ENCODE assay signal across 23 mouse cellular contexts in genomic region chr15:31511406-31511771, GRCm38 (mm10). TPM values are rescaled to one million over a fixed set of nuclear protein-coding genes. Genes with fewer than 3 reads are reported as not detected.
DNase-seq lines count a peak whose midpoint lies in the region; ATAC-seq lines count a peak whose summit lies in the region.
"Had no signal": no experiment of that assay in that cellular context is flagged by ENCODE, and none has a peak within 500 bp of the region (broad histone marks: within the 10 kb centered on the region; RNA-seq: fewer than 3 reads in every experiment).

No protein-coding gene starts in this region.

- no peaks in the 10 kb centered on the region for H3K9me3 ChIP-seq in hindbrain, embryonic 13.5 days
- H3K9me3 ChIP-seq in hindbrain, embryonic 12.5 days (replicated peaks) = no peaks in the 10 kb centered on the region
- H3K9me3 ChIP-seq in midbrain, embryonic 13.5 days = no peaks in the 10 kb centered on the region
- H3K9me3 ChIP-seq in midbrain, embryonic 10.5 days (replicated peaks) = no peaks in the 10 kb centered on the region
- H3K9me3 ChIP-seq in liver, embryonic 12.5 days (replicated peaks) = no peaks in the 10 kb centered on the region
- H3K9me3 ChIP-seq: heart, embryonic 10.5 days; lung, embryonic 15.5 days; neural tube, embryonic 15.5 days had no signal

- no peaks in the 10 kb centered on the region for H3K27me3 ChIP-seq in hindbrain, embryonic 13.5 days
- H3K27me3 ChIP-seq in hindbrain, embryonic 12.5 days = no peaks in the 10 kb centered on the region
- H3K27me3 ChIP-seq in midbrain, embryonic 13.5 days = no peaks in the 10 kb centered on the region
- H3K27me3 ChIP-seq in midbrain, embryonic 10.5 days (ENCODE audit: low read depth, poor library complexity, severe bottlenecking) = no peaks in the 10 kb centered on the region
- H3K27me3 ChIP-seq in liver, embryonic 12.5 days (replicated peaks) = no peaks in the 10 kb centered on the region
- H3K27me3 ChIP-seq: lung, embryonic 15.5 days; neural tube, embryonic 15.5 days had no signal

- no peak overlapping the region for H3K9ac ChIP-seq in hindbrain, embryonic 13.5 days
- H3K9ac ChIP-seq in hindbrain, embryonic 12.5 days = no peak overlapping the region
- no peak overlapping the region for H3K9ac ChIP-seq in midbrain, embryonic 13.5 days (replicated peaks)
- 0 out of 2 replicates have a peak overlapping the region, but pooled peaks have one; percentile 22 for H3K9ac ChIP-seq in liver, embryonic 12.5 days
- H3K9ac ChIP-seq: forebrain, postnatal 0 days; lung, embryonic 15.5 days; neural tube, embryonic 15.5 days had no signal

- H3K4me2 ChIP-seq in hindbrain, embryonic 13.5 days = no peak overlapping the region
- H3K4me2 ChIP-seq in hindbrain, embryonic 12.5 days (replicated peaks) = no peak overlapping the region
- no peak overlapping the region for H3K4me2 ChIP-seq in midbrain, embryonic 13.5 days (replicated peaks)
- H3K4me2 ChIP-seq in liver, embryonic 12.5 days = peak overlapping the region; percentile 14; the same call in 1 of the 2 replicates
- H3K4me2 ChIP-seq: lung, embryonic 15.5 days; neural tube, embryonic 15.5 days had no signal

- H3K36me3 ChIP-seq in hindbrain, embryonic 13.5 days = no peaks in the 10 kb centered on the region
- H3K36me3 ChIP-seq in hindbrain, embryonic 12.5 days = no peaks in the 10 kb centered on the region
- no peaks in the 10 kb centered on the region for H3K36me3 ChIP-seq in midbrain, embryonic 13.5 days
- H3K36me3 ChIP-seq in midbrain, embryonic 10.5 days = no peaks in the 10 kb centered on the region
- no peaks in the 10 kb centered on the region for H3K36me3 ChIP-seq in liver, embryonic 12.5 days
- H3K36me3 ChIP-seq: heart, embryonic 10.5 days; lung, embryonic 15.5 days; neural tube, embryonic 15.5 days had no signal

- H3K4me3 ChIP-seq in hindbrain, embryonic 13.5 days = no peak overlapping the region
- H3K4me3 ChIP-seq in hindbrain, embryonic 12.5 days = no peak overlapping the region
- no peak overlapping the region for H3K4me3 ChIP-seq in midbrain, embryonic 13.5 days (replicated peaks)
- H3K4me3 ChIP-seq in midbrain, embryonic 10.5 days = no peak overlapping the region
- no peak overlapping the region for H3K4me3 ChIP-seq in liver, embryonic 12.5 days
- H3K4me3 ChIP-seq: heart, embryonic 10.5 days; left cerebral cortex, adult 2 months; lung, embryonic 15.5 days; neural tube, embryonic 15.5 days had no signal

- DNase-seq in midbrain, embryonic 10.5 days (ENCODE audit: low spot score) = no peak
- DNase-seq in thymus, adult 18-20 months = no peak
- DNase-seq in thymus, postnatal 4 days = no peak
- DNase-seq: adrenal gland, postnatal 25 days; cerebellum, adult 8-10 months; forebrain, postnatal 0 days; kidney, adult 2 months; kidney, postnatal 10 days; lung, postnatal 4 days; right cerebral cortex, postnatal 25 days; spleen, adult 18-20 months; thymus, postnatal 25 days had no signal

- H3K4me1 ChIP-seq in hindbrain, embryonic 13.5 days (replicated peaks) = peaks cover 16% of the 10 kb centered on the region
- H3K4me1 ChIP-seq in hindbrain, embryonic 12.5 days = peaks cover 4% of the 10 kb centered on the region; the same call in 1 of the 2 replicates
- H3K4me1 ChIP-seq in midbrain, embryonic 13.5 days (replicated peaks) = peaks cover 22% of the 10 kb centered on the region
- H3K4me1 ChIP-seq in midbrain, embryonic 10.5 days = peaks cover 15% of the 10 kb centered on the region
- peaks cover 42% of the 10 kb centered on the region for H3K4me1 ChIP-seq in liver, embryonic 12.5 days

- 0 out of 2 replicates have a peak, but pooled peaks have one; percentile 5 for ATAC-seq in hindbrain, embryonic 13.5 days (ENCODE audit: low FRiP score)
- ATAC-seq in hindbrain, embryonic 12.5 days (ENCODE audit: low FRiP score) = no peak
- 0 out of 2 replicates have a peak, but pooled peaks have one; percentile 20 for ATAC-seq in midbrain, embryonic 13.5 days
- peak; percentile 85 for ATAC-seq in liver, embryonic 12.5 days
- peak; percentile 69 for ATAC-seq in megakaryocyte progenitor cell, adult 5-6 weeks (replicated peaks; ENCODE audit: poor library complexity)
- ATAC-seq: CD4-positive, CD25-positive, alpha-beta regulatory T cell, adult 4 months; forebrain, postnatal 0 days had no signal

- no peak overlapping the region for H3K27ac ChIP-seq in hindbrain, embryonic 13.5 days
- no peak overlapping the region for H3K27ac ChIP-seq in hindbrain, embryonic 12.5 days
- no peak overlapping the region for H3K27ac ChIP-seq in midbrain, embryonic 13.5 days
- H3K27ac ChIP-seq in midbrain, embryonic 10.5 days (replicated peaks) = no peak overlapping the region
- H3K27ac ChIP-seq in liver, embryonic 12.5 days = peak overlapping the region; percentile 36; the same call in 1 of the 2 replicates
- H3K27ac ChIP-seq: heart, embryonic 10.5 days; left cerebral cortex, adult 2 months; lung, embryonic 15.5 days; neural tube, embryonic 15.5 days had no signal

RNA-seq across cellular contexts. Expression of gene March6, which starts 19.5 kb away (rescaled TPM):
- polyA plus RNA-seq in hindbrain, embryonic 13.5 days (2015; fragmentation: Nextera tagmentation; extraction: Ambion mirVana) = 68.2 and 69.6 TPM in 2 replicates
- 67.5 and 70.9 TPM in 2 replicates for polyA plus RNA-seq in hindbrain, embryonic 12.5 days (2016; fragmentation: Nextera tagmentation; extraction: Ambion mirVana)
- polyA plus RNA-seq in midbrain, embryonic 13.5 days (2015; fragmentation: Nextera tagmentation; extraction: Ambion mirVana) = 75.0 and 78.6 TPM in 2 replicates
- polyA plus RNA-seq in midbrain, embryonic 10.5 days (2016; fragmentation: Nextera tagmentation; extraction: Ambion mirVana) = 37.3 and 45.3 TPM in 2 replicates
- 22.0 and 22.2 TPM in 2 replicates for polyA plus RNA-seq in liver, embryonic 12.5 days (2016; fragmentation: Nextera tagmentation; extraction: Ambion mirVana)
- 39.3 and 42.5 TPM in 2 replicates for total RNA-seq in megakaryocyte progenitor cell, adult 5-6 weeks (2015)
- total RNA-seq in megakaryocyte progenitor cell, adult 5-6 weeks (2017) = 28.8 and 38.8 TPM in 2 replicates

RNA-seq across cellular contexts. Expression of gene Cmbl, which starts 53.8 kb away (rescaled TPM):
- 5.9 and 6.1 TPM in 2 replicates for polyA plus RNA-seq in hindbrain, embryonic 13.5 days (2015; fragmentation: Nextera tagmentation; extraction: Ambion mirVana)
- polyA plus RNA-seq in hindbrain, embryonic 12.5 days (2016; fragmentation: Nextera tagmentation; extraction: Ambion mirVana) = 2.7 and 2.8 TPM in 2 replicates
- polyA plus RNA-seq in midbrain, embryonic 13.5 days (2015; fragmentation: Nextera tagmentation; extraction: Ambion mirVana) = 3.1 and 4.0 TPM in 2 replicates
- 1.3 and 1.6 TPM in 2 replicates for polyA plus RNA-seq in midbrain, embryonic 10.5 days (2016; fragmentation: Nextera tagmentation; extraction: Ambion mirVana)
- polyA plus RNA-seq in liver, embryonic 12.5 days (2016; fragmentation: Nextera tagmentation; extraction: Ambion mirVana) = 2.5 and 3.6 TPM in 2 replicates
- total RNA-seq in megakaryocyte progenitor cell, adult 5-6 weeks (2015) = not detected in 2 replicates
- not detected in 2 replicates for total RNA-seq in megakaryocyte progenitor cell, adult 5-6 weeks (2017)
- polyA plus RNA-seq: CD4-positive, CD25-positive, alpha-beta regulatory T cell, adult 4 months had no signal

RNA-seq across cellular contexts. Expression of gene Ropn1l, which starts 57.9 kb away (rescaled TPM):
- polyA plus RNA-seq in hindbrain, embryonic 13.5 days (2015; fragmentation: Nextera tagmentation; extraction: Ambion mirVana) = 1.4 and 2.5 TPM in 2 replicates
- 2.8 and 2.9 TPM in 2 replicates for polyA plus RNA-seq in hindbrain, embryonic 12.5 days (2016; fragmentation: Nextera tagmentation; extraction: Ambion mirVana)
- polyA plus RNA-seq in midbrain, embryonic 13.5 days (2015; fragmentation: Nextera tagmentation; extraction: Ambion mirVana) = 1.8 and 2.1 TPM in 2 replicates
- 3.0 and 3.4 TPM in 2 replicates for polyA plus RNA-seq in midbrain, embryonic 10.5 days (2016; fragmentation: Nextera tagmentation; extraction: Ambion mirVana)
- polyA plus RNA-seq in liver, embryonic 12.5 days (2016; fragmentation: Nextera tagmentation; extraction: Ambion mirVana) = 1.8 and 2.4 TPM in 2 replicates
- 1.4 and 3.3 TPM in 2 replicates for total RNA-seq in megakaryocyte progenitor cell, adult 5-6 weeks (2015)
- 1.2 and 2.5 TPM in 2 replicates for total RNA-seq in megakaryocyte progenitor cell, adult 5-6 weeks (2017)
- total RNA-seq: hematopoietic stem cell, adult 5-6 weeks had no signal
